Mouse (Mus musculus) spleen, adult 2 months (tissue): ENCODE data around the gene Coro2b. TPM values are rescaled to one million over a fixed set of nuclear protein-coding genes. Genes with fewer than 3 reads are reported as not detected.

Experiments used
- DNase-seq, 2 experiments: peaks; one replicate each; pipeline versions ENCODE4 v3.0.0 to v3.0.0-alpha.2; 2012 to 2021; ENCODE audit warnings: low spot score in 2 of 2, low read depth in 1 of 2
- H3K27ac ChIP-seq: fragments of 200-500 bp; 2 replicates; pipeline ENCODE4 v1.5.1; 2012; ENCODE audit warnings: low read length, inconsistent platforms; ENCODE audit not compliant: insufficient read depth
- H3K27me3 ChIP-seq: fragments of 200-500 bp; 2 replicates; pipeline ENCODE4 v1.6.1; 2012; ENCODE audit warnings: mild to moderate bottlenecking, moderate library complexity, low read length, inconsistent platforms; ENCODE audit not compliant: control insufficient read depth, insufficient read depth
- H3K36me3 ChIP-seq: fragments of 200-500 bp; 2 replicates; pipeline ENCODE4 v1.6.1; 2012; ENCODE audit warnings: mild to moderate bottlenecking, low read length, inconsistent platforms; ENCODE audit not compliant: control insufficient read depth, insufficient read depth
- H3K4me1 ChIP-seq: fragments of 200-500 bp; 2 replicates; pipeline ENCODE4 v1.6.1; 2011; ENCODE audit warnings: inconsistent platforms; ENCODE audit not compliant: control insufficient read depth, insufficient read depth, insufficient read length
- H3K4me3 ChIP-seq: fragments of 200-500 bp; 2 replicates; pipeline ENCODE4 v1.5.1; 2011; ENCODE audit warnings: mild to moderate bottlenecking, inconsistent platforms; ENCODE audit not compliant: insufficient read depth, insufficient read length; ENCODE audit errors: extremely low read depth
- CTCF ChIP-seq: fragments of 200-500 bp; IDR thresholded peaks from 2 replicates; pipeline ENCODE4 v1.5.1; 2011; ENCODE audit warnings: mild to moderate bottlenecking, inconsistent platforms; ENCODE audit not compliant: insufficient read depth, insufficient read length, insufficient replicate concordance; ENCODE audit errors: extremely low read depth
- POLR2A ChIP-seq: fragments of 200-500 bp; IDR thresholded peaks from 2 replicates; pipeline ENCODE4 v1.6.1; 2011; ENCODE audit warnings: low read depth, low read length, inconsistent platforms
- WGBS: fragments of 180-500 bp; shearing (Covaris S2); methylation state at CpG from one replicate; pipeline ENCODE4 v1.1.7; 2018; 5-methylcytosine and 5-hydroxymethylcytosine counted together
- polyA plus RNA-seq: library from polyadenylated mRNA; depleted of rRNA; stranded (reverse); fragments of >200 nt; gene quantifications from 2 replicates; pipeline ENCODE4 v1.2.3, GENCODE M21; 2012

Gene Coro2b
- polyA plus RNA-seq, 1 experiment = 3.5 TPM

DNA sequence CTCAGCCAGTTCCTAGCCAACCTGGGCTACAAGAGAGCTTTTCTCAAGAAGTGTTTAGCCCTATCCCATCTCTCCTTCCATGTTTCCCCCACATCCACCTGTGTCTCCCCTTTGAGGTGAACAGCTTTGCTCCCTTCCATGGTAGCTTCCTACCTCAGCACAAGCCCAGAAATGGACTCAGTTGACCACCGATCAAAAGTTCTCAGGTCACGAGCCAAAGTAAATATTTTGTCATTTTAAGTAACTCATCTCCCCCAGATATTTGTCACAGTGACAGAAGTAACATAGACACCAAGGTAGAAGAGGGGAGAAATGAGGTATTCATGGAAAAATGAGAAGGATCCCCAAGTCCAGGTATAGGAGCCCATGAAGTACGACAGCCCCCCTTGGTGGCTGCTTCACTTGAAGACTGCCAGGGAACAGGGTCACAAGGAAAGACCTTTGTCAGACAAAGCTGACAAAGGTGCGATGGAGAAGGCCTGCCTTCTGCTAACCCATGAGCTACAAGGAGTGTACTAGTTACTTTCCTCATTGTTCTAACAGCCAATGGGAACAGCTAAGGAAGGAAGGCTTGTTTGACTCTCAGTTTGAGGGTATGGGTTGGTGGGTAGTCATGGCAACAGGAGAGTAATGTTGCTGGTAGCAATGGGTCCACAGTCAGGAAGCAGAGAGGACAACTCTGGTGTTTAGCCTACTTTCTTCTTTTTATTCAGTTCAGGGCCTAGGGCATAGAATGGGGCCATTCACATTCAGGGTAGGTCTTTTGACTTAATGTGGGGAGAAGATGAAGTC, 150.9 kb downstream of the Coro2b start:
- Histone ChIP-seq H3K4me3 (no peak overlapping the region), H3K27me3 (no peaks in the 10 kb centered on the region), H3K4me1 (no peaks in the 10 kb centered on the region), H3K36me3 (no peaks in the 10 kb centered on the region), H3K27ac (no peak overlapping the region)
- TF ChIP-seq POLR2A (no peak), CTCF (no peak)
- 92% methylated on average over 4 of the region's 4 CpGs for WGBS
- no peak for DNase-seq

GRCm38 (mm10) chr9:62385062-62385461, 151.8 kb downstream of the Coro2b start:
- Histone ChIP-seq H3K27me3 (no peaks in the 10 kb centered on the region), H3K4me1 (no peaks in the 10 kb centered on the region), H3K27ac (no peak overlapping the region), H3K36me3 (no peaks in the 10 kb centered on the region), H3K4me3 (no peak overlapping the region)
- no peak for DNase-seq
- WGBS = 62% methylated on average over 6 of the region's 6 CpGs
- TF ChIP-seq CTCF (no peak), POLR2A (no peak)

DNA sequence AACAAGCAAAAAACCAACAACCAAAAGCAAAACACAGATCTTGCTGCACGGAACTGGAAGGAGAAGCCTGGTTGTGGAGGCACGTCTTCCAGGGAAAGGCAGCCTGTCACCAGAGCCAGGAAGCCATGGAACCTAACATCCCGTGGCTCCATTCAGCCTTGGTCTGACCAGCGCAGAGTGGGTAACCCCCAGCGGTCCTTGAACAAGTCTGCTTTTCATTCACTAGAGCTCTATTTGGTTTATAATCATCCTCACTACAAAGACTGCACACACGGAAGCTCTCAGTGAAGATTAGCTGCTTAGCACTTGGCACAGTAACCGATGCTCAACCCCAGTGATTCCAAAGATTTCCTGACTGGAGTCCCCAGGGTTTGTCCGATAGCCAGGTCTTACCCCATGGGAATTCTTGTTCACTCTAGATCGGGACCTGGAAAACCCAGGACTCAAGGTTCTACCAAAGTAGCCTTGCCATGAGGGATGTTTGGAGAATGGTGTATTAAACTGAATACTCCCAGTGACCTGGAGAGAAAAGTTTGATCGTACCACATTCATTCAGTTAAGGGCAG, 154.2 kb downstream of the Coro2b start:
- Histone ChIP-seq H3K4me3 (no peak overlapping the region), H3K36me3 (peaks cover 6% of the 10 kb centered on the region), H3K27ac (no peak overlapping the region), H3K27me3 (no peaks in the 10 kb centered on the region), H3K4me1 (no peaks in the 10 kb centered on the region)
- TF ChIP-seq CTCF = no peak
- no peak for TF ChIP-seq POLR2A
- WGBS = 89% methylated on average over 10 of the region's 10 CpGs
- DNase-seq = no peak

DNA sequence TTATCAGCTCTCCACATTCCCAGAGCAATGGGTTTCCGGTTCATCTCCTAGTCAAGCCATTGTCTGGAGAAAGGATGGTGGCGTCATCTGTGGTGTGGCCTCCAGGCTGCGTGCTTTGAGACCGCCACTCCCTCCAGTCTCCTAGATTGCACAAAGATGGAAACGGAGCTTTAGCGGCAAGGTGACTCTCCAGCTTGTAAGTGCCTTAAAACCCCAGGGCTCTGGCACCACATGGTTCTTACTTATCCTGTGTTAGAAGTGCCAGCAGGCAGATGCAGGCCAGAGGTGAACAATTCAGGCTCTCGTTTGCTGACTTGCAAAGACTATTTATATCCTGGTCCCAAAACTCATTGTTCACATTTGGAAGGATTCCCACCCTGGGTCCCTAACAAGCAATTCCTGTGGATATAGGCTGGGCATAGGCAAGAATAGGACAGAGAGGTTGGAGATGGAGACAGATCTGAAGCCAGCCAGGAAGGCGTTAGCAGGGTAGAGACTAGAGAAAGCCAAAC, 155.4 kb downstream of the Coro2b start:
- TF ChIP-seq CTCF (no peak), POLR2A (no peak)
- H3K4me3 ChIP-seq = no peak overlapping the region
- no peak for DNase-seq
- H3K27ac ChIP-seq = no peak overlapping the region
- H3K27me3 ChIP-seq = no peaks in the 10 kb centered on the region
- WGBS = 71% methylated on average over 8 of the region's 8 CpGs
- H3K36me3 ChIP-seq = peaks cover 13% of the 10 kb centered on the region
- H3K4me1 ChIP-seq = no peaks in the 10 kb centered on the region

DNA sequence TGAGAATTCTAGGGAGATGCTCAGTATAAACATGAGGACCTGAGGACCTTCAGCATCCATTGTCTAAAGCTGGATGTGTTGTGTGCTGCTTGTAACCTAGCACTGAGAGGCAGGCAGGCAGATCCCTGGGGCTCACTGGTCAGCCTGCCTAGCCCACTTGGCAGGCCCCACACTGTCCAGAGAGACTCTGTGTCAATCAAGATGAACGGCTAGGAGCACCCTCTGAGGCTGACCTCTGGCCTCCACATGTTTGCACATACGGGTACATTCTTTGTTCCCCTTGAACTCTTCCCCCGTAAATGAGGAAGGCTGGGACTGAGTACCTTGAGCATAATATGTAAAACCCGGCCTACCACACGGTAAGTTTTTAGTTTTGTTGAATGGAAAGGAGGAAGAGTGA, 156.5 kb downstream of the Coro2b start:
- DNase-seq = no peak
- Histone ChIP-seq H3K4me3 (no peak overlapping the region), H3K27me3 (no peaks in the 10 kb centered on the region), H3K36me3 (peaks cover 19% of the 10 kb centered on the region), H3K27ac (no peak overlapping the region), H3K4me1 (no peaks in the 10 kb centered on the region)
- TF ChIP-seq POLR2A (no peak), CTCF (no peak)
- 78% methylated on average over 5 of the region's 5 CpGs for WGBS

- Histone ChIP-seq H3K27me3 (no peaks in the 10 kb centered on the region), H3K4me1 (no peaks in the 10 kb centered on the region), H3K36me3 (peaks cover 27% of the 10 kb centered on the region), H3K27ac (no peak overlapping the region), H3K4me3 (no peak overlapping the region)
- WGBS = 95% methylated on average over 10 of the region's 10 CpGs
- no peak for TF ChIP-seq POLR2A
- no peak for TF ChIP-seq CTCF
- no peak for DNase-seq
Measured at GRCm38 (mm10) chr9:62377897-62378296, 158.9 kb downstream of the Coro2b start.

GRCm38 (mm10) chr9:62374276-62374675, 162.6 kb downstream of the Coro2b start:
- no peaks in the 10 kb centered on the region for H3K27me3 ChIP-seq
- DNase-seq = no peak
- no peak for TF ChIP-seq CTCF
- TF ChIP-seq POLR2A = no peak
- H3K36me3 ChIP-seq = peaks cover 36% of the 10 kb centered on the region
- 79% methylated on average over 3 of the region's 3 CpGs for WGBS
- H3K4me3 ChIP-seq = no peak overlapping the region
- peak overlapping the region; percentile 6; the same call in 1 of the 2 replicates for H3K27ac ChIP-seq
- H3K4me1 ChIP-seq = no peaks in the 10 kb centered on the region; the same call in 1 of the 2 replicates
